Mouse (Mus musculus) layer of hippocampus, postnatal 14 days (tissue): ENCODE results near the gene Gm21974. TPM values are rescaled to one million over a fixed set of nuclear protein-coding genes. Genes with fewer than 3 reads are reported as not detected.
"Not testable (repeated sequence)": the region's sequence is repeated elsewhere in the genome, so short reads cannot be mapped to it uniquely, and the experiment has no call there.

Experiments
- DNase-seq, 2 experiments: peaks; one replicate each; pipeline ENCODE4 v3.0.0; 2021 to 2022; ENCODE audit warnings: low spot score in 2 of 2, mixed read lengths in 1 of 2
- total RNA-seq, 2 experiments: library from RNA; stranded (reverse); gene quantifications; 2 replicates each; pipeline ENCODE4 v1.2.3; 2021

Gm21974 gene
- total RNA-seq, 2 experiments from 2014 or later = not detected

DNA sequence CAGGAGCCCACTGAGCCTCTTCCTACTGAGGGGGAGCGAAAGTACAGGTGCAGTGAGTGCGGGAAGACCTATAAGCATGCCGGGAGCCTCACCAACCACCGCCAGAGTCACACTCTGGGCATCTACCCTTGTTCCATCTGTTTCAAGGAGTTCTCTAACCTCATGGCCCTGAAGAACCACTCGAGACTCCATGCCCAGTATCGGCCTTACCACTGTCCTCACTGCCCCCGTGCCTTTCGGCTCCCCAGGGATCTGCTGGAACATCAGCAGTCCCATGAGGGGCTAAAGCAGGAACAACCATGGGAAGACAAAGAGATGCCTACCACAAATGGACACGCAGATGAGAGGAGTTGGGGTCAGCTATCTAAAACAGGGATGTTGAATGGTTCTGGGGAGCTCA is 16.0 kb downstream of the Gm21974 start:
- no peak for DNase-seq

- peak; percentile 94 to 95 for DNase-seq
These were observed 18.5 kb downstream of the Gm21974 start, which contains the start of gene Zfp668 for GRCm38 (mm10) chr7:127876467-127877348. Zfp668 (minus strand) TSS chr7:127876828.

- peak; percentile 77 to 78 for DNase-seq
These were observed 19.2 kb downstream of the Gm21974 start, which contains the start of gene Zfp646 for GRCm38 (mm10) chr7:127876041-127876466. Zfp646 (plus strand) TSS chr7:127876221.

DNA sequence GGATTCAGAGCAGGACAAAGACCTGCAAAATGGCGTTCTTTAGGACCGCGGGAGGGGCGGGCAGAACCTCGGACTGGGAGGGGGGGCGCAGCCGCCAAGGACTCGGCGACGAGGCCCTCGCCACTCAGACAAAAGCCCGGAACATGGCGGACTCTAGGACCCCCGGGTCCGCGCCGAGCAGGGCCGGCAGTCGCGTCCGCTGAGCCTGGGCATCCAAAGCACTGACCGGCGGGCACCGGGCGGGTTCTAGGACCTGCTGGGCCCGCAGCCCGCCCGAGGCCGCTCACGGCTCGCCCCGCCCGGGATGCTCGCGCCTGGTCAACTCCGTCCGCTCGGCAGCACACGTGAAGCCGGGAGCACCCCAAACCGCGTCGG is 19.6 kb downstream of the Gm21974 start:
- peak; percentile 90 to 96 for DNase-seq

DNA sequence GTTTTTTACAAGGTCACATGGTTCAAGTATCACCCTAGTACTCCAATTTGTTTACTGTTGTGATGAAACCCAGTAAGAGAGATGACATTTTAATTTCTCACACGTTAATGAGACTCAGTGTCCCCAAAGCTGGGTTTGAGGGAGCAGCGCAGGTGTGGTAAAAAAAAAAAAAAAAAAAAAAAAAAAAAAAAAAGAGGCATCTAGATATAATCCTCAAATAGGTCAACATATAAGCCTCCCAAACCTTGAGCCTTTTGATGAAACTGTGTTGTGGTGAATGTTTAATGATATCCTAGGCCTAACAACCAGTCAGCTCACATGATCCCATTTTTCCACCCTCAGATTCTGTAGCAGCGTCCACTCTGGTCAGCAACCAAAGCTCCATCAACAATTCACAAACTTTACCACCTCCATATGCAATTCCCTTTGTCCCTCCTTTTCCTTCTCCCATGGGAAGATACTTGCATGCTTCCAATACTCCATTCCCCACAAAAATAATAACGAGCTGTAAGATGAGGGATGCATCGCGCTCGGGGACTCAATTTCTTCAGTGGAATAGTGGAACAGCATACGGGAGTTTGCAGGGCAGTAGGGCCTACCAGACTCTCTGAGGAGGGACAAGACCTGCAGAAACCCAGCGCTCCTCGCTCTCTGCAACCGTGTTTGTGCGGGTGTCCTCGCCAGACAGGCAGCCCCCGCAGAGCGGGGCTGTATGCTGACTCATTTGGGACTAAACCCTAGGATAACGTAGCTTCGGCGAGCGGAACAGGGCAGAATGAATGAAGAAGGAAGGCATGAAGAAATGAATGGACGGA is 20.2 kb downstream of the Gm21974 start:
- no peak for DNase-seq

- no peak for DNase-seq
These were observed 25.0 kb downstream of the Gm21974 start for GRCm38 (mm10) chr7:127870136-127870821.

- DNase-seq = no peak
These were observed 26.0 kb downstream of the Gm21974 start for GRCm38 (mm10) chr7:127869149-127869810.

GRCm38 (mm10) chr7:127867641-127868040 is 27.6 kb downstream of the Gm21974 start:
- DNase-seq = no peak

GRCm38 (mm10) chr7:127866434-127866833 is 28.8 kb downstream of the Gm21974 start:
- no peak for DNase-seq

DNA sequence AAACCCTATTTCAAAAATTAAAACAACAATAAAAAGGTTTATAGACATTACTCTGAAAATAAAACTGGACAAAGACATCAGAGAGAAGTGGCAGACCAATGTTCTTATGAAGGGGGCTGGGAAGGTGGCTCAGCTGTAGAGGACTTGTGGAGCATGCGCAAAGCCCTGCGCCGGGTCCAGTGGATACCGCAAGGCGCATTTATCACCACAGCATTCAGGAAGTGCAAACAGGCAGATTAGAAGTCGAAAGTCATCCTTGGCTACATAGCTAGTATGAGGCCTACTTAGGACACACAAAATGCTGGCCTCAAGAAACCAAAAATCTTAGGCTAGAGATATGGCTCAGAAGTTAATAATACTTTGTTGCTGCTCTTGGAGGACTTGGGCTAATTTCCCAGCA is 37.0 kb downstream of the Gm21974 start:
- DNase-seq = no peak

GRCm38 (mm10) chr7:127850906-127851305 is 44.3 kb downstream of the Gm21974 start:
- no peak for DNase-seq

- no peak for DNase-seq
These were observed 45.0 kb downstream of the Gm21974 start for GRCm38 (mm10) chr7:127849973-127850875.

DNA sequence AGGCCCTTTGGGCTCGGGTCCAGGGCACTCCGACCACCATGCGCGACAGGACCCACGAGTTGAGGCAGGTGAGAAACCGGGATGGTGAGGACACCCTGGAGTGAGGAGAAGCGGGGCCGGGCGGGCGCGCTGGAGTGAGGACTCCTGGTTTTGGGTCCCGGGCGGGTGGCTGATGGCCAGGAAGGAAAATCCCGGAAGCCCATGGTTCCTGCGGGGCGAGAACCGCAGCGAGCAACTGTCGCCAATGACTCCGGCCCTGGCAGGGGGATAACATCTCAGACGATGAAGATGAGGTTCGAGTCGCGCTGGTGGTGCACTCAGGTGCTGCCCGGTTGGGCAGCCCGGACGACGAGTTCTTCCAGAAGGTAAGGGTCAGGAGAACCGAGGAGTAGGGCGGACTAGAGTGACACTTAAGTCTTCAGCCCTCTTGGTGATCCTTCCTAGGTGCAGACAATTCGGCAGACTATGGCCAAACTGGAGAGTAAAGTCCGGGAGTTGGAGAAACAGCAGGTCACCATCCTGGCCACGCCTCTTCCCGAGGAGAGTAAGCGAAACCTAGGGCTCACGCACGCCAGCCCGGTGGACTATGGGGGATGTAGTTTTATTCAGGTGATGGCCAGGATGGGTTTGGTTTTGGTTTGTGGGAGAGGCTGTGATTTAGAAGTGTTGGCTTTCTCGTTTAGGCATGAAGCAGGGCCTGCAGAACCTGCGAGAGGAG is 53.1 kb downstream of the Gm21974 start:
- peak; percentile 64 to 84 for DNase-seq

- peak; percentile 95 to 97 for DNase-seq
These were observed 53.8 kb downstream of the Gm21974 start for GRCm38 (mm10) chr7:127841340-127842000.

DNA sequence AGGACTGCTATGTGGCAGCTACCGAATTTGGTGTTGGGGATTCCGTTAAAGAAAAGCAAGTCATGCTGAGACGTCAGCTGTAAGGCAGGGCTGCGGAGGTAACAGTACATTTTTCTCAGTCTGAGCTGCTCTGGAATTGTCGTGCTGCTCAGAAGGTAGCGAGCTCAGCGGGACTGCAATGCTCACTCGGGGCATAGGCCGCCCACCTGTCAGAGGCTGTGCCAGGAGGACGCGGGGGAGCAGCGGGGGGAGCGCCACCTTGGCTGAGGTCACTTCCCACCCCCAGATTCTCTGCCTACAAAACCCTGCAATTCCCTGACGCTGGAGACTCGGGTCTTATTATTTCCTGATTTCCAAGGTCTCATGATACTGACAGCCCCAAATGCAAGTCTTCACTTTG is 54.4 kb downstream of the Gm21974 start:
- no peak for DNase-seq

- not testable (repeated sequence) for DNase-seq
These were observed 55.2 kb downstream of the Gm21974 start for GRCm38 (mm10) chr7:127840031-127840430.

DNA sequence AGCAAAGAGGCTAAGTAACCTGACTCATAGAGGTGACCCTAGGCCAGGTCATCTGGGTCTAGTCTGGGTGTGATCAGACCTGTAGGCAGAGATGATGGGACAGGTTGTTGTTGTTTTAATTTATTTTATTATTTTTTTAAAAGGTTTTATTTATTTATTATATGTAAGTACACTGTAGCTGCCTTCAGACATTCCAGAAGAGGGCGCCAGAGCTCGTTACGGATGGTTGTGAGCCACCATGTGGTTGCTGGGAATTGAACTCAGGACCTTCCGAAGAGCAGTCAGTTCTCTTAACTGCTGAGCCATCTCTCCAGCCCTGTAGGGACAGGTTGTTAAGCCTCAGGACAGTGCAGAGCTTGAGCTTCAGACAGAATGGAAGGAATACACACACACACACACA is 57.4 kb downstream of the Gm21974 start:
- not testable (repeated sequence) for DNase-seq

- no peak for DNase-seq
These were observed 57.8 kb downstream of the Gm21974 start for GRCm38 (mm10) chr7:127837473-127837872.
